Mouse (Mus musculus): Measurements from ENCODE around the gene Pla2g1b. TPM values are rescaled to one million over a fixed set of nuclear protein-coding genes. Genes with fewer than 3 reads are reported as not detected.
A peak's percentile ranks its signal among the peaks of the same experiment; 100 is the strongest.

Pla2g1b gene
- polyA plus RNA-seq, 1 experiment from 2014 or later, result not detected

DNA sequence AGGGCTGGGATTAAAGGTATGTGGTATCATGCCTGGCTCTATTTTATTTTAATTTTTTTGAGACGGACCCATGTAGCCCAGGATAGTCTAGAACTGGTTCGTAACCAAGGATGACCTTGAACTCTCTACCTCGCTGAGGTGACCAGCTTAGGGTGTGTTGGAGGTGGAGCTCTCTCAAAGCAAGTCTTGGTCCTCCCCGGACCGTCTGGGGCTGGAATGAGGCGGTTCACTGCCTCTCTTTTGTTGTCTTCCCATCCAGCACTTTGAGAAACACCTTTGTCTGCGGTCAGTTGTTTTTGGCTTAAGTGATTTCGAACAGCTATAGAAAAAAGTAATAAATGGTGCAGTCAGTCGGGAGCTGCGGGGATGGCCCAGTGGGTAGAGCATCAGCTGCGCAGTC is 21.9 kb upstream of the Pla2g1b start:
- Histone ChIP-seq H3K9ac (replicated peaks) (no peak overlapping the region), H3K27ac (ENCODE audit: low read depth) (no peak overlapping the region), H3K9me3 (ENCODE audit: low read length) (no peaks in the 10 kb centered on the region), H3K4me3 (ENCODE audit: low read depth, low read length) (no peak overlapping the region), H3K4me2 (ENCODE audit: low read depth, low read length) (no peak overlapping the region), H3K4me1 (ENCODE audit: insufficient read depth) (no peaks in the 10 kb centered on the region), H3K27me3 (ENCODE audit: insufficient read depth, low read length) (no peaks in the 10 kb centered on the region), H3K36me3 (replicated peaks; ENCODE audit: insufficient read depth, low read length) (no peaks in the 10 kb centered on the region)
- no peak for TF ChIP-seq CTCF (IDR thresholded peaks at IDR 0.05; ENCODE audit: low read depth)
- TF ChIP-seq EP300 (IDR thresholded peaks at IDR 0.05; ENCODE audit: low read depth), result no peak
- DNase-seq (no peak), ATAC-seq (no peak)
- WGBS (ENCODE audit: insufficient replicate concordance), result 83% methylated on average over 11 of the region's 11 CpGs

GRCm38 (mm10) chr5:115447108-115447507 is 19.0 kb upstream of the Pla2g1b start:
- Histone ChIP-seq H3K27ac (ENCODE audit: low read depth) (no peak overlapping the region), H3K4me3 (ENCODE audit: low read depth, low read length) (no peak overlapping the region), H3K4me2 (ENCODE audit: low read depth, low read length) (no peak overlapping the region), H3K9ac (replicated peaks) (no peak overlapping the region), H3K9me3 (ENCODE audit: low read length) (no peaks in the 10 kb centered on the region), H3K36me3 (replicated peaks; ENCODE audit: insufficient read depth, low read length) (no peaks in the 10 kb centered on the region), H3K4me1 (ENCODE audit: insufficient read depth) (no peaks in the 10 kb centered on the region), H3K27me3 (ENCODE audit: insufficient read depth, low read length) (no peaks in the 10 kb centered on the region)
- DNase-seq (no peak), ATAC-seq (no peak)
- no peak for TF ChIP-seq EP300 (IDR thresholded peaks at IDR 0.05; ENCODE audit: low read depth)
- TF ChIP-seq CTCF (IDR thresholded peaks at IDR 0.05; ENCODE audit: low read depth), result no peak
- 86% methylated on average over 17 of the region's 17 CpGs for WGBS (ENCODE audit: insufficient replicate concordance)

DNA sequence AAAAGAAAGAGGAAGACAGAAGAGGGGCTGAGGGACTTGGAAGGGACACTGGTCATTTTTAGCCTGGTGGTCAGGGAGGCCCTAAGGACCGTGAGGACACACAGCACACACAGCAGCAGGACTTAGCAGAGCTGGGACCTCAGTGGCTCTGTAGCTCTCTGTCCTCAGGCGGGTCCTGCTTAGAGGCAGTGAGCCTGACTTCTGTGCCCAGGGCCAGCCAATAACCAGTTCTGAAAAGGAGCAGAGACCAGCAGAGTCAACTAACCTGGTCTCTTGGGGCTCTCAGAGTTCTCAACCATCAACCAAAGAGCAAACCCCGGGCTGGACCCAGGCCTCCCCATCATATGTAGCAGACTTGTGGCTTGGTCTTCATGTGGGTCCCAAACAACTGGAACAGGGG is 16.8 kb upstream of the Pla2g1b start:
- no peak for TF ChIP-seq CTCF (IDR thresholded peaks at IDR 0.05; ENCODE audit: low read depth)
- TF ChIP-seq EP300 (IDR thresholded peaks at IDR 0.05; ENCODE audit: low read depth), result no peak
- no peaks in the 10 kb centered on the region for H3K4me1 ChIP-seq (ENCODE audit: insufficient read depth)
- H3K4me3 ChIP-seq (ENCODE audit: low read depth, low read length), result no peak overlapping the region
- H3K27ac ChIP-seq (ENCODE audit: low read depth), result no peak overlapping the region
- no peak overlapping the region for H3K9ac ChIP-seq (replicated peaks)
- no peak overlapping the region for H3K4me2 ChIP-seq (ENCODE audit: low read depth, low read length)
- 75% methylated on average over 3 of the region's 3 CpGs for WGBS (ENCODE audit: insufficient replicate concordance)
- no peaks in the 10 kb centered on the region for H3K27me3 ChIP-seq (ENCODE audit: insufficient read depth, low read length)
- DNase-seq (no peak), ATAC-seq (no peak)
- no peaks in the 10 kb centered on the region for H3K9me3 ChIP-seq (ENCODE audit: low read length)
- no peaks in the 10 kb centered on the region for H3K36me3 ChIP-seq (replicated peaks; ENCODE audit: insufficient read depth, low read length)

- no peaks in the 10 kb centered on the region for H3K36me3 ChIP-seq (replicated peaks; ENCODE audit: insufficient read depth, low read length)
- peak; percentile 24 for DNase-seq
- no peaks in the 10 kb centered on the region for H3K27me3 ChIP-seq (ENCODE audit: insufficient read depth, low read length)
- no peak overlapping the region for H3K4me2 ChIP-seq (ENCODE audit: low read depth, low read length)
- no peak overlapping the region for H3K4me3 ChIP-seq (ENCODE audit: low read depth, low read length)
- ATAC-seq, result peak; percentile 19; the same call in 1 of the 2 replicates
- H3K9ac ChIP-seq (replicated peaks), result no peak overlapping the region
- H3K27ac ChIP-seq (ENCODE audit: low read depth), result no peak overlapping the region
- 70% methylated on average over 25 of the region's 27 CpGs for WGBS (ENCODE audit: insufficient replicate concordance)
- no peaks in the 10 kb centered on the region for H3K4me1 ChIP-seq (ENCODE audit: insufficient read depth)
- H3K9me3 ChIP-seq (ENCODE audit: low read length), result no peaks in the 10 kb centered on the region
- TF ChIP-seq CTCF (IDR thresholded peaks at IDR 0.05; ENCODE audit: low read depth) (no peak), EP300 (IDR thresholded peaks at IDR 0.05; ENCODE audit: low read depth) (no peak)
These were observed 15.4 kb upstream of the Pla2g1b start for GRCm38 (mm10) chr5:115450410-115451317.

- TF ChIP-seq CTCF (IDR thresholded peaks at IDR 0.05; ENCODE audit: low read depth) (no peak), EP300 (IDR thresholded peaks at IDR 0.05; ENCODE audit: low read depth) (no peak)
- Histone ChIP-seq H3K9me3 (ENCODE audit: low read length) (no peaks in the 10 kb centered on the region), H3K4me2 (ENCODE audit: low read depth, low read length) (no peak overlapping the region), H3K27me3 (ENCODE audit: insufficient read depth, low read length) (no peaks in the 10 kb centered on the region), H3K4me3 (ENCODE audit: low read depth, low read length) (no peak overlapping the region), H3K9ac (replicated peaks) (no peak overlapping the region), H3K27ac (ENCODE audit: low read depth) (no peak overlapping the region), H3K4me1 (ENCODE audit: insufficient read depth) (no peaks in the 10 kb centered on the region), H3K36me3 (replicated peaks; ENCODE audit: insufficient read depth, low read length) (no peaks in the 10 kb centered on the region)
- ATAC-seq, result no peak
- DNase-seq, result no peak
- 72% methylated on average over 12 of the region's 12 CpGs for WGBS (ENCODE audit: insufficient replicate concordance)
These were observed 11.5 kb upstream of the Pla2g1b start for GRCm38 (mm10) chr5:115454422-115455090.

DNA sequence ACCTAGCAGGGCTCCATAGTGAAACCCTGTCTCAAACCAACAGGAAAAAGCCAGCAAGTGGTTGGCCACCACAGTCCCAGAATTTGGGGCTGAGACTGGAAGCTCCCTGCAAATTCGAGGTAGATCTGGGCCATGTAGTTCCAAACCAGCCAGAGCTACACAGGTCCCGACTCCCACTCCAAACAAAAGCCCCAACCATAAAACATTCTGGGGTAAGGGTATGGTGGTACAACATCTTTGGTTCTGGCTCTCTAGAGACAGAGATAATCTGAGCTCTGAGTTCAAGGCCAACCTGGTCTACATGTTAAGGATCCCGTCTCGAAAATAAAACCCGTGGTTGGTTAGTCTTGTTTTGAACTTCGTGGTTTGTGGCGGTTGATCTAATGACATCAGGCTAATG is 10.2 kb upstream of the Pla2g1b start:
- TF ChIP-seq EP300 (IDR thresholded peaks at IDR 0.05; ENCODE audit: low read depth) (no peak), CTCF (IDR thresholded peaks at IDR 0.05; ENCODE audit: low read depth) (no peak)
- ATAC-seq, result no peak
- H3K9me3 ChIP-seq (ENCODE audit: low read length), result no peaks in the 10 kb centered on the region
- no peaks in the 10 kb centered on the region for H3K36me3 ChIP-seq (replicated peaks; ENCODE audit: insufficient read depth, low read length)
- no peak for DNase-seq
- no peak overlapping the region for H3K4me3 ChIP-seq (ENCODE audit: low read depth, low read length)
- 64% methylated on average over 7 of the region's 7 CpGs for WGBS (ENCODE audit: insufficient replicate concordance)
- no peak overlapping the region for H3K9ac ChIP-seq (replicated peaks)
- no peaks in the 10 kb centered on the region for H3K27me3 ChIP-seq (ENCODE audit: insufficient read depth, low read length)
- H3K4me2 ChIP-seq (ENCODE audit: low read depth, low read length), result no peak overlapping the region
- no peaks in the 10 kb centered on the region for H3K4me1 ChIP-seq (ENCODE audit: insufficient read depth)
- H3K27ac ChIP-seq (ENCODE audit: low read depth), result no peak overlapping the region

Data from liver, postnatal 0 days (tissue).